Mouse (Mus musculus) layer of hippocampus, adult 11-12 months (tissue): ENCODE data around the gene Slc52a3.

Experiments used
- DNase-seq: peaks from one replicate; pipeline ENCODE4 v3.0.0; 2022; ENCODE audit warnings: low spot score

The Slc52a3 gene

GRCm38 (mm10) chr2:151999669-152000290 lies 3.5 kb downstream of the Slc52a3 start:
- DNase-seq = no peak

GRCm38 (mm10) chr2:152000291-152000679 lies 4.0 kb downstream of the Slc52a3 start:
- DNase-seq = no peak

GRCm38 (mm10) chr2:152000735-152001134 lies 4.4 kb downstream of the Slc52a3 start:
- no peak for DNase-seq

GRCm38 (mm10) chr2:152002529-152002928 lies 6.2 kb downstream of the Slc52a3 start:
- DNase-seq = no peak

DNA sequence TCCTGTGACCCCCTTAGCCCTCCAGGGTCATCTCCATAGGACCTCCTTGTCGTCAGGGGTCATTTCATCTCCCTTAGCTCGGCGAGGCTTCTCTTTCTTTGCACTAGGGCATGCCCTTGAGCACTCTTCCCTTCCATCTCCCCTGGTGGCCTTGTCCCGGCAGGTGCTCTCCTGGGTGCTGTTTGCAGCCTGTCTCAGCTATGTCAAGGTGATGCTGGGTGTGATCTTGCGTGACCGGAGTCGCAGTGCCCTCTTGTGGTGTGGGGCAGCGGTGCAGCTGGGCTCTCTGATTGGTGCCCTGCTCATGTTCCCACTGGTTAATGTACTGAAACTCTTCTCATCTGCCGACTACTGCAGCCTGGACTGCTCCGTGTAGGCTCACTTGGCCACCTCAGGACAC lies 11.5 kb downstream of the Slc52a3 start:
- peak; percentile 41 for DNase-seq

DNA sequence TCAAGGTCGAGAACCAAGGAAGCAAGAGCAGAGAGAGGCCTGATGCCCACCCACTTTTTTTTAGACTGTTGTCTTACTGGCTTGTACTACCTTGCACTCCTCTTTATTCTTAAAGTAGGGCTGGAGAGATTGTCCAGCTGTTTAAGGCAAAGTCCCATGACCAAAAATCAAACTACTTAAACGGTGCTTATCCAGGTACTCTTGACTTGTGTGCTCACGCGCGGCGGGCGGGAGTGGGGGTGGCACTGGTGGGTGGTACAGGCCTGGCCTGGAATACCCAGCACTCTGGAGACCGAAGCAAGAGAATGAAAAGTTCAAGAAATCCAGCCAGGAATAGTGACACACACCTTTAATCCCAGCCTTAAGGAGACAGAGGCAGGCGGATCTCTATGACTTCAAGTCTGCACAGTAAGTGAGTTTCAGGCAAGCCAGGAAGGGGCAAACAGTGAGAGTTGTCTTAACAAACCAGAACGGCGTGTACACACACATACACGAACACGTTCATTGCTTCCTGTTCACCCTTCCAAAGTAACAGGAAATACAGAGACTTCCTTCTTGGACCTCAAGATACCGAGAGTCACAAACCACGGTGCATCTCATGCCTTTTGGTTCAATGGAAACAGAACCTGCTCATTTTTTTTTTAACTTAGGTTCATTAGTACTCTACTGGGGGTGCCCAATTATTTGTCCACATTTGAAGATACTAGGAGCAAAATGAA lies 12.9 kb downstream of the Slc52a3 start:
- no peak for DNase-seq

GRCm38 (mm10) chr2:152010251-152010650 lies 13.9 kb downstream of the Slc52a3 start:
- DNase-seq = no peak

DNA sequence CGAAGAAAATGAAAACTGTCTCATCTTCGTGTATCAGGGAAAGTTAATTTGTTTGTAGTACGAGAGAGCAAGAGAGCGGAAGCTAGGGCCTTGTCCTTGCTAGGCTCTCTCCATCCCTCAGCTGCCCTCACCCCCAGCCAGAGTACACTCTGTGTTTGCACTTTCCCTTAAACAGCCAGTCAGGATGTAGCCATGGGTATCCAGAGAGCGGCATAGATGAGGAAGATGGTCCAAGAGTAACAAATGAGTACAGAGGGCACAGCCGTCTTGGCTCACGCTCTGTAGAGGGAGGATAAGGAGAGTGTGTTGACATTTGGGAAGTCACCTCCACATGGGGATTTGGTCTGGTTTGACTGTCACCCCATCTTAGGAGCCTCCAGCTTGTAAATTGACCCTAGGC lies 14.3 kb downstream of the Slc52a3 start:
- no peak for DNase-seq

DNA sequence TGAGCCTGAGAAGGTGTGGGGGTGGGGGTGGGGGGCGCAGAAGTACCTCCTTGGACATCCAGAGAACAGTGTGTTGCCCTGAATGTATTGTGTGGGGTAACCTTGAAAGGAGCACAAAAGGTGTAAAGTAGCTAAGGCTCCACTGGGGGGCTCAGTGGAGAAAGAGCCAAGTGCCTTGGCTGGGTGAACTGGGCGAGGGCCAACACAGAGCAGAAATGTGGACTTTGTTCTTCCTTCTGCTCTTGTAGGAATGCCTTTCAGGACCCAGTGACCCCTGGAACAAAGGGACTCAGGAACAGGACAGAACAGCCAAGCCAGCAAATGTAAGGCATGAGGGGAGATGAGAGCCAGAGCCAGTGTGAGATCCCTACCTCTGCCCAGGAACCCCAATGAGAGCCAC lies 15.4 kb downstream of the Slc52a3 start:
- DNase-seq = no peak

- DNase-seq = no peak
These were observed 15.9 kb downstream of the Slc52a3 start for GRCm38 (mm10) chr2:152012222-152012621.

GRCm38 (mm10) chr2:152012701-152013100 lies 16.4 kb downstream of the Slc52a3 start:
- no peak for DNase-seq

DNA sequence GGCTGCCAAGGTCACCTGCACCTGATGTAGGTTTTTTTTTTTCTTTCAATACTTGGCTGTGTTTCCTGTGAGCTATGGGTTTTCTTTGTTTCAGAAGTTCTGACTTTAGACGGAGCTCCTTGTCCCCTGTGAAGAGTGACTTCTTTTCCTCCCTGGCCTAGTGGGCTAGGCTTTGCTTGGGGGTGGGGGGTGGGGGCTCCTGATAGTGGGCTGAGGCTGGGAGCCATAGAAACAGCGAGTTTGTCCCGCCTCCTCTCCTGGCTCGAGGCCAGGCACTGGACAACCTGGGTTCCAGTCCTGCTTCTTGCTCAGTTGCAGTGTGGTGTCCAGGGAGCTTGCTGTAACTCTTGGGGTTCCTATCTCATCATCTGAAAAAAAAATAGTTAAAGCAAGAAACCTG lies 19.7 kb downstream of the Slc52a3 start:
- DNase-seq = no peak

DNA sequence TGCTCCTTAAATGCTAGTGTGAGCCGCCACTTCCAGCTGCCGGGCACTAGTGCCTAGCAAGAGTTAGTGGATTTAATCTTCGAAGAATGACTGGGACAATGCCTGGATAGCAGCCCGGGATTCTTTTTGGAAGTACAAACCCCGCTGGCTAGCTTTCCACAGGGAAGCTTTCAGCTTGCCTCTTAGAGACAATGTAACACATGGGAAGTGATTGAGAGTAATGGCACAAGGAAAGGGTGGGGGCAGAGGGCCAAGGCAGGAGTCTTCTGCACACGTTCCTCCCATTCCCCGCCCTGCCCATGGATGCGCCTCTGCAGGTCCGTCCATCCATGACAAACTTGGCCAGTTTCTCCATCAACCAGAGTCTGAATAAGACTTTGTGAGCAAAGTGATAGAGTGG lies 20.4 kb downstream of the Slc52a3 start:
- DNase-seq = no peak

DNA sequence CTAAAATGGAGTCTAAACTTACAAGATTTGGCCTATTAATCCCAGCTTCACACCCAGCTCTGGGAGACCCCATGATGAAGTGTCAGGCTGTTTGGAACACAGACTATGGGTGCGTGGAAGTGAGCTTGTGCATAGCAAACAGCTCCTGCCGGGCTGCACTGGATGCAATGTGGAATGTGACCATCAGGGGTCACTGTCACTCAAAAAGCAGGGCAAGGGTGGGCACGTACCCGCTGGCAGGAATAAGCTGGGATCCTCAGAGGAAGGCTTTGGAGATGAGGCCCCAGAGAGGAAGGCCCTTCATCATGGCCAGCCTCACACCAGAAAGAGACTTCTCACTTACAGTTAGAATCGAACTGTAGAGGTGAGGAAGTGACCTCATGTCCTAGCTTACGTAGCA lies 23.9 kb downstream of the Slc52a3 start:
- peak; percentile 47 for DNase-seq

DNA sequence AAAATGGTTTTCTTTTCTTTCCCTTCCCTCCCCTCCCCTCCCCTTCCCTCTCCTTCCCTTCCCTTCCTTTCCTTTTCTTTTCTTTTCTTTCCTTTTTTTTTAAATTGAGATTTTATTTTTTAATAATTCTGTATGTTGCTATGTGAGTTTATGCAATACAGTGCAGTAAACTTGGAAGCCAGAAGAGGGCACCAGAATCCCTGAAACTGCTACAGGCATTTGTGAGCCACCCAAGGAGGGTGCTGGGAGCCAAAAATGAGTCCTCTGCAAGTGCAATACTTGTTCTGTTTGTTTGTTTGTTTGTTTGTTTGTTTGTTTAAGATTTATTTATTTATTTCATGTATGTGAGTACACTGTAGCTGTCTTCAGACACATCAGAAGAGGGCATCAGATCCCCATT lies 25.7 kb downstream of the Slc52a3 start:
- no peak for DNase-seq

DNA sequence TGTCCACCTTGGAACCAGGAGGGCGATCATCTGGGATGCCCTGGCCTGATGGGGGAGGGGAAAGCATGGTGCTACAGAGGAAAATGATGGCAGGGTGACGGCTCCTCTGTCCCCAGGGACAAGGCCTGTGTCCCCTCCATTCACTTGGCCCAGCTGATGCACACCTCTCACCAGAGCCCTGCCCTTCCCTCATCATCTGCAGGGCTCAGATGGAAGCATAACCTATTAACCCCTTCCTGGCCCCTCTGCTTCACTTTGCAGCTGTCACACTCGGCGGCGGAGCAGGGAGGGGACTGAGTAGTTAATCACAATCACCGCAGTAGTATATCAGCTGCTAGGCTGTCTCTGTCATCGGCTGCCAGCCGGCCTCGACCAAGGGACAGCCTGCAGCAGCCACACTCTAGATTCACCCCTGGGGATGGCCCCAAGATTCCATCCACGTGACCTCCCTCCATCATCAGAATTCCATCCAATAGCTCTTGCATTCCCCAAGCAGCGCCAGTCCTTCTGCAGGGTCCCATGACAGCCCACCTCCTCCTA lies 28.6 kb downstream of the Slc52a3 start:
- DNase-seq = no peak

GRCm38 (mm10) chr2:152029252-152030082 lies 33.2 kb downstream of the Slc52a3 start:
- DNase-seq = peak; percentile 87

GRCm38 (mm10) chr2:152030986-152031385 lies 34.7 kb downstream of the Slc52a3 start:
- no peak for DNase-seq

DNA sequence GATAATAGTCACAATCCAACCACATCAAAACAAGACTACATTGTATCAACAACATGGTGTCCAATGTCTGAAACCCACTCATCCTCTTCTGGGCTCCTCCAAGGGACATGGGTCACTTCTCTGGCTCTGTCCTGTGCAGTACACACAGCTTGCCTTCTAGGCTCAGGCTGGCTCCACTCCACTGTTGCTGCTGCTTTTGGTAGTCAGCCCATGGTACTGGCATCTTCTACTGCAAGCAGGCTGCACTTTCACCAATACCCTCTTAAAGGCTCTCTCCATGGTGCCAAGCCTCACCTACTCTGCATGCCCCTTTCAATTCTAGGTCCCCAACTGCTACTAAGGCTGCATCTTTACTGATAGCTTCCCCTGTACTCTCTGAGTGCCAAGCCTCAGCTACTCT lies 43.8 kb downstream of the Slc52a3 start:
- DNase-seq = no peak

GRCm38 (mm10) chr2:152047116-152048002 lies 51.0 kb downstream of the Slc52a3 start:
- no peak for DNase-seq
